Mouse (Mus musculus): ENCODE data around the gene Pcdh15.

DNA sequence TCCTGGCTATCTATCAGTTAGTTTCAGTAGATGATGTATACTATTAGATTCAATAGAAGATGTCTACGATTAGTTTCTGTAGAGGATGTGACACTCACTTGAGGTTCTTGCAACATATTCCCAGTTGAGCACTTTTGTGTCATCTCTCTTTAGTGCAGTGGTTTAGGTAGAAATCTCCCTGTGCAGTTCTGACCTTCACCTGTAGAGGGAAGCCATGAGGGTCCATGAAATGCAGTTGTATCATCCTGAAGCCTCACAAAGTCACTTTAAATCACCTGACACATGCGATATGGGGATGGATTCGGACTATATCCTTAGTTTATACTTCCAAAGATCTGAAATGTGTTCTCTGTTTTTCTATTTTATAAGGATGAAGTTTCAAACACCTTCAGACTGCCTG, 822.4 kb downstream of the Pcdh15 start:
- TF ChIP-seq CTCF (conservative IDR thresholded peaks at IDR 0.05; ENCODE audit: low read length) (peak; percentile 82), POU5F1 (IDR thresholded peaks at IDR 0.05; ENCODE audit: borderline replicate concordance, low read length) (no peak)
